Mouse (Mus musculus): Measurements from ENCODE around the gene Zfp472. TPM values are rescaled to one million over a fixed set of nuclear protein-coding genes. Genes with fewer than 3 reads are reported as not detected.

Zfp472 gene
- polyA plus RNA-seq, 1 experiment from 2014 or later, result 12.0 TPM

DNA sequence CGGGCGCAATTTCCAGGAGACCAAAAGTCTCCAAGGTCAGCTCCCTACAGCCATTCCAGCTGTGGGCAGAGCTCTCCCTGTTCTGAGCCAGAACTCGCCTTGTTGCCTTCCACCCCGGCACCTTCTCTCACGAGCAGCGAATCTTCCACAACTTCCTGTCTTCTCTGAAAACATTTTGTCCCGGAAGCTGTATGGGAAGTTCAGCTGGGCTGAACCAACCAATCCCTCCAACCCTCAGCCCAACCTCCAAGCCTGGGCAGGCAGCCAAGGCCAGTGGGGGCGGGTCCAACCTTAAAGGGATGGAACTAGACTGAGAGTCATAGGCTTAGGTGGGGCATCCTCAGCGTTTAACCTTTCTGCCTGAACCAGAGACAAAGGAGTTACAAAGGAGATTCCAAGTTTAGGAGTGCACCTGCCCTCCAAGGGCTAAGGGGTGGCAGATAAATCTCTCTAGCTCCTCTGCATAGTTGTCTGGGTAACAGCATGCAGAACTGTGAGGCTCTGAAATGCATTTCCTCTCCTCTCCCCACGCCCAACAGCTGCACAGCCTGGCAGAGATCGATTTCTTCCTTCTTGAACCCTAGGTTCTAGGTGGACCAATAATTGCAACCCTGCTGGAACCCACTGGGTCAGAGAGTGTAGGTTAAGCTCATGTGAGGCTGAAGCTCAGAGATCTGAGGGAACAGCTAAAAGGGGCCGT is 18.2 kb upstream of the Zfp472 start, which contains the start of gene Cyp4f13:
Cyp4f13 (minus strand) TSS at position 188 of the 700 bp plus-strand sequence.
- peak within 1 kb of the TSS; percentile 69 for H3K4me2 ChIP-seq
- H3K4me1 ChIP-seq (replicated peaks), result peaks cover 7% of the 10 kb centered on the region
- no peaks in the 10 kb centered on the region for H3K36me3 ChIP-seq
- H3K27ac ChIP-seq, result peak within 1 kb of the TSS; percentile 14; the same call in 1 of the 2 replicates
- peak within 1 kb of the TSS; percentile 62 for H3K9ac ChIP-seq (replicated peaks)
- no peaks in the 10 kb centered on the region for H3K27me3 ChIP-seq
- H3K9me3 ChIP-seq, result no peaks in the 10 kb centered on the region
- ATAC-seq (ENCODE audit: insufficient number of reproducible peaks, insufficient read depth, low FRiP score, low TSS enrichment, low read depth), result peak; percentile 88; the same call in 1 of the 2 replicates
- WGBS, result 35% methylated on average over 12 of the region's 12 CpGs
- peak within 1 kb of the TSS; percentile 42 for H3K4me3 ChIP-seq (replicated peaks)

DNA sequence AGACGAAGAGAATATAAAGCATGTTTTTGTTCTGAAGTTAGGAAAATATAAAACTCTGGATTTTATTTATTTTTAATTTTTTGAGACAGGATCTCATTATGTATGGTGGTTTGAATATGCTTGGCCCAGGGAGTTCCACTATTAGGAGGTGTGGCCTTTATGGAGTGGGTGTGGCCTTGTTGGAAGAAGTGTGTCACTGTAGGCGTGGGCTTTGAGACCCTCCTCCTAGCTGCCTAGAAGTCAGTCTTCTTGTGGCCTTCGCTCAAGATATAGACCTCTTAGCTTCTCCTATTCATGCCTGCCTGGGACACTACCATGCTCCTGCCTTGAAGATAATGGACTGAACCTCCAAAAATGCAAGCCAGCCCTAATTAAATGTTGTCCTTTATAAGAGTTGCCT is 15.5 kb upstream of the Zfp472 start:
- Histone ChIP-seq H3K9me3 (no peaks in the 10 kb centered on the region), H3K27me3 (no peaks in the 10 kb centered on the region), H3K4me1 (replicated peaks) (peaks cover 7% of the 10 kb centered on the region), H3K36me3 (no peaks in the 10 kb centered on the region), H3K4me3 (replicated peaks) (no peak overlapping the region), H3K4me2 (no peak overlapping the region), H3K9ac (replicated peaks) (no peak overlapping the region), H3K27ac (no peak overlapping the region)
- ATAC-seq (ENCODE audit: insufficient number of reproducible peaks, insufficient read depth, low FRiP score, low TSS enrichment, low read depth), result no peak
- WGBS, result 94% methylated on average over 3 of the region's 3 CpGs

DNA sequence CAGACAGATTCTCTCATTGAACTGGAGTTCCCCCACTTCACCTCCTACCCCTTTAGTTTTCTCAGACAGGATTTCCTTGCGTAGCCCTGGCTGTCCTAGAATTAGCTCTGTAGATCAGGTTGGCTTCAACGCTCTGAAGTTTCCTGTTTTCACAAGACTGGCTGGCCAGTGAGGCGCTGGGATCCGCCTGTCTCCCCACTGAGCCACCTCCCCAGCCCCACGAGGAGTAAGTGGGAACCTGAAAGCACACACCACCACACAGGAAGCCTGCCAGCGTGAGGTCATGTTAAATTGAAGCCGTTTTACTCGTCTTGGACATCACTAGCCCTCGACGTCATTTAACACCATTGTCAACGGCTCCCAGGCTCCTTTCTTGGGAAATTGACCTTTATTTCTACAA is 14.6 kb upstream of the Zfp472 start:
- ATAC-seq (ENCODE audit: insufficient number of reproducible peaks, insufficient read depth, low FRiP score, low TSS enrichment, low read depth), result no peak
- H3K9me3 ChIP-seq, result no peaks in the 10 kb centered on the region
- no peaks in the 10 kb centered on the region for H3K36me3 ChIP-seq
- H3K4me1 ChIP-seq (replicated peaks), result peaks cover 7% of the 10 kb centered on the region
- no peak overlapping the region for H3K27ac ChIP-seq
- H3K4me3 ChIP-seq (replicated peaks), result no peak overlapping the region
- no peak overlapping the region for H3K9ac ChIP-seq (replicated peaks)
- H3K27me3 ChIP-seq, result no peaks in the 10 kb centered on the region
- no peak overlapping the region for H3K4me2 ChIP-seq
- 83% methylated on average over 11 of the region's 11 CpGs for WGBS

DNA sequence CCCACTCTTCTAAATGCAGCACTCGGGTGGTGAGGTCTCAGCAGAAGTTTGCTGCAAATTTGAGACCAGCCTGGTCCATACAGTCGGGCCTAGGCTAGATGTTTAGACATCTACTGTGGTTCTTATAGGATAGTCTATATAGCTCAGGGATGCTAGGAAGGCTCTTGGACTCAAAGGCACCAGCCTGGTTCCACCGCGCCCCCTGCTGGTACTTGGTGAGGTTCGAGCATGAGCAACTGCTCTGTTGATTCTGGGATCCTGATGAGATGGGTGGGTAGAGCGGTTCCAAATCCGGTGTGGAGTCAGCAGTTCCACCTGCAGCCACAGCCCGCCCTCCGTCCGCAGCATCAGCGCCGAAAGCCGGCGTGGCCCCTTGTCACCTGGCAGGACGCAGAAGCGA is 14.2 kb upstream of the Zfp472 start:
- H3K4me2 ChIP-seq, result no peak overlapping the region
- H3K36me3 ChIP-seq, result no peaks in the 10 kb centered on the region
- no peak overlapping the region for H3K4me3 ChIP-seq (replicated peaks)
- peaks cover 5% of the 10 kb centered on the region for H3K4me1 ChIP-seq (replicated peaks)
- no peaks in the 10 kb centered on the region for H3K9me3 ChIP-seq
- no peak overlapping the region for H3K27ac ChIP-seq
- no peaks in the 10 kb centered on the region for H3K27me3 ChIP-seq
- no peak overlapping the region for H3K9ac ChIP-seq (replicated peaks)
- ATAC-seq (ENCODE audit: insufficient number of reproducible peaks, insufficient read depth, low FRiP score, low TSS enrichment, low read depth), result no peak
- 32% methylated on average over 16 of the region's 16 CpGs for WGBS

DNA sequence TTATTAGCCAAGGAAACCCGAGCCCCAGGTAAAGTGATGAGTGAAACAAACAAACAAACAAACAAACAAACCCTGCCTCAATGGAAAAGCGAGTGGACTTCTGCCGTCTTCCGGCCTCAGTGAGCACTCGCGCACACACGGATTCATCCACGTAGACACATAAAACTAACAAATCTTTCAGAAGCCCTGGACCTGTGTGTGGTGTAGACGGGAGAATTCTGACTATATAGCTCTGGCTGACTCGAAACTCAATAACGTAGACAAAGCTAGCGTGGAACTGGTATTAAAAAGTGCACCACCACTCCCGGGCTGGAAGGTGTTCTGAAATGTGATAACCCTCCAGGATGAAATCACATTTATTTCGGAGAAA is 376 bp upstream of the Zfp472 start:
- WGBS, result under 1% methylated on average over 14 of the region's 14 CpGs
- Histone ChIP-seq H3K27ac (peak overlapping the region; percentile 62; the same call in 1 of the 2 replicates), H3K4me2 (peak overlapping the region; percentile 76), H3K27me3 (no peaks in the 10 kb centered on the region), H3K4me1 (replicated peaks) (peaks cover 11% of the 10 kb centered on the region), H3K9me3 (no peaks in the 10 kb centered on the region), H3K4me3 (replicated peaks) (peak overlapping the region; percentile 77), H3K36me3 (no peaks in the 10 kb centered on the region), H3K9ac (replicated peaks) (peak overlapping the region; percentile 71)
- peak; percentile 69 for ATAC-seq (ENCODE audit: insufficient number of reproducible peaks, insufficient read depth, low FRiP score, low TSS enrichment, low read depth)

DNA sequence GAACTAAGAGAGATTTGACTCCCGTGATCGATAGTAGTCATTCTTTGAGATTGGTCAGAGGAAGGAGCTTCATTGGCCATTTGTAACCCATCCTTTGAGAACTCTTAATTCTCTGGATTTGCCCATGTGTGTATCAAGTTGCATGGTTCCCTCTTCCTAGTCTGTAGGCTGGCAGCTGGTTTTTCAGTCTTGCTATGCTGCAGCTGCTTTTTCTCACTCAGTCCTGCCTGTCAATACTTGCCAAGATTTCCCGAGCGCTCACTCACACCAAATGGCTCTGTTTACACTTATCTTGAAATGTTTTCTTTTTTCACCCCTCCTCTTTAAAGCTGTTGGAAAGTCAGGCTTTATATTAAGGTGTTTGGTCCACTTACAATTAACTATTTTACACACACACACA is 15.7 kb downstream of the Zfp472 start:
- Histone ChIP-seq H3K4me3 (replicated peaks) (no peak overlapping the region), H3K9me3 (peaks cover 4% of the 10 kb centered on the region; the same call in 1 of the 2 replicates), H3K4me1 (replicated peaks) (no peaks in the 10 kb centered on the region), H3K27ac (no peak overlapping the region), H3K36me3 (peaks cover 49% of the 10 kb centered on the region), H3K27me3 (no peaks in the 10 kb centered on the region), H3K4me2 (no peak overlapping the region), H3K9ac (replicated peaks) (no peak overlapping the region)
- WGBS, result 84% methylated on average over 4 of the region's 4 CpGs
- no peak for ATAC-seq (ENCODE audit: insufficient number of reproducible peaks, insufficient read depth, low FRiP score, low TSS enrichment, low read depth)

DNA sequence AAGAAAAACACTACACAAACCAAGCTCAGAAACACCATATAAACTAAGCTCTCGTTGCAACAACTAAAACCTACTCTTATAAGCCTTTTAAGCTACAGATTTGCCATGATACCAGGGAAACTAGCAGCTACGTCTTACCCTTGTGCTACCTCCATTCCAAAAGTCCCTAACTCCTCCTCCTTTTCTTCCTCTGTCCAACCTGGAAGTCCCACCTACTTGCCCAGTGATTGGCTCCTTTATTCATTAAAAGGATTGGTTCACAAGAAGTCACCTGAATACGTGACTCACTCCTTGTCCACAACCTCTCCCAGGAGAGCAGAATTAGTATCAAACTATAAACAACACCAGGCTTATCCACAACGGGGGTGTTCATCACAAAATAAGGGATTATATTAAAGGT is 20.7 kb downstream of the Zfp472 start:
- 75% methylated on average over 4 of the region's 4 CpGs for WGBS
- H3K27me3 ChIP-seq, result no peaks in the 10 kb centered on the region
- peaks cover 4% of the 10 kb centered on the region; the same call in 1 of the 2 replicates for H3K9me3 ChIP-seq
- no peak for ATAC-seq (ENCODE audit: insufficient number of reproducible peaks, insufficient read depth, low FRiP score, low TSS enrichment, low read depth)
- H3K4me3 ChIP-seq (replicated peaks), result no peak overlapping the region
- no peak overlapping the region for H3K27ac ChIP-seq
- no peaks in the 10 kb centered on the region for H3K4me1 ChIP-seq (replicated peaks)
- H3K36me3 ChIP-seq, result peaks cover 5% of the 10 kb centered on the region; the same call in 1 of the 2 replicates
- no peak overlapping the region for H3K4me2 ChIP-seq
- H3K9ac ChIP-seq (replicated peaks), result no peak overlapping the region

DNA sequence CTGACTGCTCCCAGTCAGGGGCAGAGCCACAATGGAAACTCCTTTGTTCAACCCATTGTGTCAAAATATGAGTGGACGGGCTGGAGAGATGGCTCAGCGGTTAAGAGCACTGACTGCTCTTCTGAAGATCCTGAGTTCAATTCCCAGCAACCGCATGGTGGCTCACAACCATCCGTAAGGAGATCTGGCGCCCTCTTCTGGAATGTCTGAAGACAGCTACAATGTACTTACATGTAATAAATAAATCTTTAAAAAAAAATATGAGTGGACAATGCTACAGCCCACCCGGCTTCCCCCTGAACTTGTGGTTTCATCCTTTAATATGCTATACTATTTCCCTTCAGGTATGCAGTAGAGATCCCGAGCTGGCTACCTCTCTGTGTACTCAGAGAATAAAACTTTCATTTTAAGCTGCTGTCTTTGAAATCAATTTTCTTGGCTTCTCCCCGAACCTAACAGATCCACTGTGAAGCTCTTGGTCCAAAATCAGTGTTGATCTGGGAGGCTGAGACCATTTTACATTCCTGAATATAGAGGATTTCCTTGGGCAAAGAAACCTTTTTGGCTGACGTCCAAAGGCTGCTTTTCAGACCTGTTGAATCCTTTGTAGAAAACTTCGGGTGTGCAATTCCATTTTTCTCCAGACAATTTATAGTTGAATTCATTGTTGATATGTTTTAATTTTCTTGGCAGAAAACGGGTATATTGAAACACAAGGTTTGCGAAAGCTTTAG is 26.5 kb downstream of the Zfp472 start:
- Histone ChIP-seq H3K27ac (no peak overlapping the region), H3K9me3 (no peaks in the 10 kb centered on the region), H3K9ac (replicated peaks) (no peak overlapping the region), H3K27me3 (no peaks in the 10 kb centered on the region), H3K4me2 (peak overlapping the region; percentile 85), H3K4me1 (replicated peaks) (peaks cover 6% of the 10 kb centered on the region), H3K36me3 (peaks cover 28% of the 10 kb centered on the region), H3K4me3 (replicated peaks) (peak overlapping the region; percentile 74; the same call in 1 of the 2 replicates)
- WGBS, result 77% methylated on average over 12 of the region's 12 CpGs
- no peak for ATAC-seq (ENCODE audit: insufficient number of reproducible peaks, insufficient read depth, low FRiP score, low TSS enrichment, low read depth)

DNA sequence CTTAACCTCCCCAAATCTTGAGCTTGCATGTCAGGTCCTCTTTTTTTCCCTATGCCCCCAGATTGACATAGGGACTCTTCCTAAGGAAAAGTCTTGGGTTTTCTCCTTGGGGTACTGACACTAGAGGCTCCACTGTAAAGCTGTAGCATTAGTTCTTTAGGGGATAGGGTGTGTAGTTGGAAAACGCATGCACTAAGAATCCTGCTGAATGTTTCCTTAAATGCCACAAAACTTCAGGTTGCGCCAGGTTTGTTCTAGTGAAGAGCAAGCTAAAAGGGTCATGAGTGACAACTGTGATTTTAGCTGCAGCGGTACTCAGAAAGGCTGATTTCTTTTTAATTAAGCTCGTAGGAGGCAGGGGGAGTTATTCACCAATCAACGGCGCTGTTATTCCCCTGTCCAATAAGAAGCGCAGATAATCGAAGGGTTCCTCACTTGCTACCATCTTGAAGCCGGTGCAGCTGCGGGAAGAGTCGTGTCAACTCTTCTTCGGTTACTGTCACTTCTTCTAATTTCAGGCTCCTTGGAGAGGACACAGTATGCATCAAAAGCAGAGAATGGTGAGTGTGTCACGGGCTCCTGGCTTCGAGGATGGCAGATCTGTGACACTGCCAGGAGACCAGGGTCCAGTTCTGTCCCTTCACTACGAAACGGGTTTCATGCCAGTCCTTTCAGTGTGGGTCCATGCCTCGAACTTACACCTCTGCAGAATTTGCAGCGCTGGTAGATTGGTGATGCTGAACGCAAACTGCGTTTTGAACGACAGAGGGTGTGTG is 27.3 kb downstream of the Zfp472 start, which contains the start of gene Zfp952:
Zfp952 (plus strand) TSS at position 431 of the 776 bp plus-strand sequence.
- Histone ChIP-seq H3K9ac (replicated peaks) (peak within 1 kb of the TSS; percentile 77), H3K36me3 (peaks cover 32% of the 10 kb centered on the region), H3K4me2 (peak within 1 kb of the TSS; percentile 85), H3K27ac (0 out of 2 replicates have a peak within 1 kb of the TSS, but pooled peaks have one; percentile 51), H3K4me1 (replicated peaks) (peaks cover 6% of the 10 kb centered on the region), H3K27me3 (no peaks in the 10 kb centered on the region), H3K4me3 (replicated peaks) (peak within 1 kb of the TSS; percentile 74), H3K9me3 (no peaks in the 10 kb centered on the region)
- peak; percentile 86; the same call in 1 of the 2 replicates for ATAC-seq (ENCODE audit: insufficient number of reproducible peaks, insufficient read depth, low FRiP score, low TSS enrichment, low read depth)
- WGBS, result 1% methylated on average over 21 of the region's 21 CpGs

DNA sequence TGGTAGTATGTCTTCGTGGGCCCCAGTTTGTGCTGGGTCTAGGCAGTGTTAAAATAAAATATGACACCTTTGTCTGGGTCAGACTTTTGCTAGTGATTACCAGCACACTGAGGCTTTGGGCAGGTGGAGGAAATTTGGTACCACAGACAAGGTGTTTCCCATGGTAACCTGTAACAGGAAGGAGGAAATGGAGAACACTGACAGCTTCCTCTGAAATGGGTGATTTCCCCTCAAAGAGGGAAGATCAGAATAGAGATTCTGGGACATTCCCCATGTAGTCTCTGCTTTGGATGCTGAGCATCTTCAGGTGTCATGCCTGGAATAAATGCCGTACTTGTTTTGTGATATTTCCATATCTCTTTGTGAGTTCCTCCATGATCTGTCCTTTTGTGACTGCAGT is 32.9 kb downstream of the Zfp472 start:
- peaks cover 6% of the 10 kb centered on the region for H3K4me1 ChIP-seq (replicated peaks)
- no peaks in the 10 kb centered on the region for H3K27me3 ChIP-seq
- H3K4me3 ChIP-seq (replicated peaks), result no peak overlapping the region
- peaks cover 12% of the 10 kb centered on the region for H3K9me3 ChIP-seq
- WGBS, result 94% methylated on average over 2 of the region's 2 CpGs
- no peak overlapping the region for H3K9ac ChIP-seq (replicated peaks)
- no peak for ATAC-seq (ENCODE audit: insufficient number of reproducible peaks, insufficient read depth, low FRiP score, low TSS enrichment, low read depth)
- H3K36me3 ChIP-seq, result peaks cover 81% of the 10 kb centered on the region
- H3K4me2 ChIP-seq, result no peak overlapping the region
- H3K27ac ChIP-seq, result no peak overlapping the region

DNA sequence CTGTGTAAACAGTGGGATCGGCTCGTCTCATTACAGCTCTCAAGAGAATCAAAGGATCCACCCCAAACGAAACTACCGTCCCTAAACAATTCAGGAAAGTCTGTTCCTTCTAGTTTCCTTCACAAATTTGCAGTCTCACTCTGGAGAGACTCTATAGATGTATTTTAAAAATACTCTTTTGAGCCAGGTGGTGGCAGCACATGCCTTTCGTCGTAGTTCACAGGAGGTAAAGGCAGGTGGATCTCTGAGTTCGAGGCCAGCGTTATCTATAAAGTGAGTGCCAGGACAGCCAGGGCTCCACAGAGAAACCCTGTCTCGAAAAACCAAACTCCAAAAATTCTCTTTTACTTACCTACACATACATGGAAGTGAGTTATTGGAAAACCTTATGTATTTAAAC is 42.7 kb downstream of the Zfp472 start:
- H3K9ac ChIP-seq (replicated peaks), result no peak overlapping the region
- H3K27me3 ChIP-seq, result no peaks in the 10 kb centered on the region
- H3K4me2 ChIP-seq, result no peak overlapping the region
- peaks cover 15% of the 10 kb centered on the region; the same call in 1 of the 2 replicates for H3K9me3 ChIP-seq
- H3K36me3 ChIP-seq, result peaks cover 25% of the 10 kb centered on the region
- H3K4me3 ChIP-seq (replicated peaks), result no peak overlapping the region
- no peak overlapping the region for H3K27ac ChIP-seq
- 43% methylated on average over 9 of the region's 9 CpGs for WGBS
- no peaks in the 10 kb centered on the region for H3K4me1 ChIP-seq (replicated peaks)
- no peak for ATAC-seq (ENCODE audit: insufficient number of reproducible peaks, insufficient read depth, low FRiP score, low TSS enrichment, low read depth)

Data from limb, embryonic 12.5 days (tissue).